Mouse (Mus musculus) urinary bladder, postnatal 25 days (tissue): ENCODE data around the gene Upp2.

ENCODE experiments used
- DNase-seq: peaks from one replicate; pipeline ENCODE4 v3.0.0; 2022; ENCODE audit warnings: low spot score

Gene Upp2

GRCm38 (mm10) chr2:58615766-58616165, 48.7 kb downstream of the Upp2 start:
- no peak for DNase-seq

- no peak for DNase-seq
Observed at GRCm38 (mm10) chr2:58625186-58625585, 58.1 kb downstream of the Upp2 start.

DNA sequence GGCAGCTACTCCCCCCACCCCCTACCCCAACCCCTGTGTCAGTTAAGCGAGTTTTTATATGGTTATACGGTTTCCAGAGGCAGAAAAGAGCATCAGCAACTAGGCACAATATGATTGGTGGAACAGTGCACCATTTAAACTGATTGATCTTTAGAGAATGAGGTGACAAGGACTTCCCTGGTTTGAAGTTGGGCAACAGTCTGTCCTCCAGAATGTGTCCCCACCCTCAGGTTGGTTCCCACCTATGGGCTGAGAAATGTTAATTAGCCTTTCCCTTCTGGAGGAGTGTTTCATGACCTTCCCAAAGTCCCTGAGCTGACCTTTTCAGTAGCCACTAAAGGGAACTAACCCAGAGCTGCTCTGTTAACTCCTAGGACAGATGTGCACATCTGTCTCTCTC, 58.6 kb downstream of the Upp2 start:
- no peak for DNase-seq

DNA sequence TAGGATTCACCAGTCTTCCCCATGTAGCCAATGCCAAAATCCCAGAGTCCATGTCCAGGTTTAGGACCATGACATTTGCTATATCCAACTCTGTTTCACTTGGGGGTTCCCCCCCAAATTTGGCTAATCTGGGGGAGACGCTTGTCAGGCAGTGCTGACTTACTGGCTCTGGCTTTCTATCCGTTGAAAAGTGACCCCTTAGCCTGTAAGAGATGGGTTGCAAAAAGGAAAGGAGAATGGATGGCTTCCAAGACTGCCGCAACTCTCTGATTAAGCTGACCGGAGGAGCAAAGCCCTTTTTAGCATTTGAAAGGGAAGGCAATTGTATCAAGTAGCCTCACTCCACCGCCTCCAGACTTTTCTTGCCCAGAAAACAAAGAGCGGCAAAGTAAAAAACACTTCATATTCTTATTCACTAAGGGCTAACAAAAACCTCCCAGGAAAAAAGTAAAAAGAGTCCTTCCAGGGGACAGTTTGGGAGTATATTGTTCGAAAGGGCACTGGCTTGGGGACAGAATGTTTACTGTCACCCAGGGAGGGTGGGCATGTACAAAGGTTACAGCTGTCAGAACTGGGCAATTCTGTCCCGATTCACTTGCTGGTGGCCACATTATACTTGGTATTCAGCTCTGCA, 59.2 kb downstream of the Upp2 start:
- DNase-seq: no peak

GRCm38 (mm10) chr2:58627981-58628380, 60.9 kb downstream of the Upp2 start:
- no peak for DNase-seq

DNA sequence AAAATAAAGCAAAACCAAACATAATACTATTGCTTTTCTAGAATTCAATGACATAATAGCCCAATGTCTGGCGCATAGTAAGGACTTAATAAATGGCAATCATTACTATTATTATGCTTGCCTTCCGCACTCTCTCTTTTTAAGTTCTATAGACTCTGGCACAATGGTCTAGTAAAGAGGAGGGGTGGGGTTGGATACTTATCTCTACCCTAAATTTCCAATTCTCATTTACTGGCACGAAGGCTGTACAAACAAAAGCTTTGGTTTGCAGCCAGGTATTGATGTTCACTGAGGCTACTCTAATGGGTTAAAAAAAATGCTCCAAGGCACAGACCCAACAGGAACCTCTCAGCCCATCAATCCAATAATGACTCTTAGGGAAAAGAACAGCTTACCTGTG, 61.9 kb downstream of the Upp2 start:
- no peak for DNase-seq

GRCm38 (mm10) chr2:58629440-58629839, 62.3 kb downstream of the Upp2 start:
- DNase-seq: no peak

- DNase-seq: no peak
Observed at GRCm38 (mm10) chr2:58633791-58634190, 66.7 kb downstream of the Upp2 start.

GRCm38 (mm10) chr2:58641761-58642555, 74.9 kb downstream of the Upp2 start:
- no peak for DNase-seq

DNA sequence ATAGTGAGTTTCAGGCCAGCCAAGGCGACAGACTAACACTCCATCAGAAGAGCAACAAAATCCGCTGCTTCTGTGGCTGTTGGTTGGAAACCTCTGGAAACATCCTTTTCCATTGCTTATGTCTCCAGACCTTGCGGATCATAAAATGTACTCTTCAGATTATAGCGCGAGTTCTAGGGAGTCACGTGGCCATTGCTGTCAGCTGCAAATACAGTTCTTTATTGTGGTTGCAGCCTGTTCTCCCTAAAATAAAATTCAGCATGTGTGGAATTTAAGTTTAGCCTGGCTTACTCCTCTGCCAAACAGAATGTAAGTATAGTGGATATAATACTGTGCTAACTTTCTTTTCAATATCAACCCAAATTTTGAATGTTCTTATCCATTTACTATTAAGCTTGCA, 78.6 kb downstream of the Upp2 start:
- no peak for DNase-seq

- no peak for DNase-seq
Observed at GRCm38 (mm10) chr2:58655169-58655568, 88.1 kb downstream of the Upp2 start.

DNA sequence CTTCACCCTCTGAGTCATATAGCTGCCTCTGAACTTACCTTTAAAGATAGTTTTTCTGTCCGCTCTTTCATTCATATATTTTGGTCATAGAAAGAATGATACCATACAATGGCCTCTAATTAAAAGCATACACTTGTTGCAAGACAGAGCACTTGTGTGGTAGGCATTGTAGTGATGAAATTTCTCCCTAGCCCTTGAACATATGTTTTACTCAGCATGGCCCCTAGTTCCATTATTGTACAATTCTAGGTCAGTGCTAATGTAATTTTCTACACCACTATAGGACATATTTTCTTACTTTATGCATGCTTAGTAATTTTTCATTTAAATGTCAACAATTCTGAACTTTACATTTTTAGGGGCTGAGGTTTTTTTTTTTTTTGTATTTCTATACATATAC, 89.9 kb downstream of the Upp2 start:
- DNase-seq: no peak

DNA sequence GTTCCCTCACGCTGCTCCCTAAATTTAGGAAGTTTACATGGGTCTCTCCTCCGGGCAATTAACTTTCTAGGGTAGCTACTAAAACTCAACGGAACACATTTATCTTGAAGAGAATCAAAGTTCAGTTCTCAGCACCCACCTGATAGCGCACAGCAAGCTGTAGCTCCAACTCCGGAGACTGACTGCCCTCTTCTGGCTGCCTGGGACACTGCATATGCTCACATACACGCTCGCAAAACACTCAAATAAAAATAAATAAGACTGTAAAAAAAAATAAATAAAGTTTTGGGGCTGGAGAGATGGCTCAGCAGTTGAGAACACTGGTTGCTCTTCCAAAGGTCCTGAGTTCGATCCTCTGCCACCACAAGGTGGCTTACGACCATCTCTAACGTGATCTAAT, 90.8 kb downstream of the Upp2 start:
- DNase-seq: no peak

DNA sequence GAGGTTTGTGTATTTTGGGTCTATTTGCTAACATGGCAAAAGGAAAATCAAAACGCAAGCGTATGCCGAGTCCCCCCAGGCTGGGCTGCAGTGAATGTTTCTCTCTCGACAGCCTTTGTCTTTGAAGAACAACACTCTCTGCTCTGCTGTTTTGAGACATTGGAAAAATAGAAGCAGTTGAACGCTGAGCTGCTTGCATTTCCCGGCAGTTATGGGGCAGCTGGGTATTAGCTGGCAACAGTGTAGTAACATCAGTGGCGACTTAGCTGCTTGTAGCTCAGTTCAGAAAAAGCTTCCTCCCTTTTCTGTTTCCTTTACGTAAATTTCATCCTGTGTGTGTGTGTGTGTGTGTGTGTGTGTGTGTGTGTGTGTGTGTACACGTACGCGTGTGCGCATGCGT, 93.5 kb downstream of the Upp2 start:
- no peak for DNase-seq

DNA sequence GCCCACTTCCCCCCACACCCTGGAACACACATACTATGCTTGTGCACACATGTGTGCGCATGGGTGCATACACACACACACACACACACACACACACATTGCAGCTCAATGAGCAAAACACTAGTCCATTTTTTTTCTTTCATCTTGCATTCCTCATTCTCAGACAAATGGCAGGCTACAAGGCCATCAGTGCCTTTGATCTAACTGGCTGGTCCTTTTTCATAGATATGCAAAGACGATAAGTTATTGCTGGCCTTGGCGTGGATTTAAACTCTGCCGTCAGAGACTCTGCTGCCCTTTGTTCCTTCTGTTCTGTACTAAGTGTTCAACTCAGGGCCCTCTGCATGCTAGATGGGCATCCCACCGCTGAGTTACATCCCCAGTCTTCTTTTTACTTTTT, 94.0 kb downstream of the Upp2 start:
- DNase-seq: no peak

GRCm38 (mm10) chr2:58662661-58663060, 95.6 kb downstream of the Upp2 start:
- no peak for DNase-seq

GRCm38 (mm10) chr2:58663404-58664120, 96.5 kb downstream of the Upp2 start:
- DNase-seq: no peak

DNA sequence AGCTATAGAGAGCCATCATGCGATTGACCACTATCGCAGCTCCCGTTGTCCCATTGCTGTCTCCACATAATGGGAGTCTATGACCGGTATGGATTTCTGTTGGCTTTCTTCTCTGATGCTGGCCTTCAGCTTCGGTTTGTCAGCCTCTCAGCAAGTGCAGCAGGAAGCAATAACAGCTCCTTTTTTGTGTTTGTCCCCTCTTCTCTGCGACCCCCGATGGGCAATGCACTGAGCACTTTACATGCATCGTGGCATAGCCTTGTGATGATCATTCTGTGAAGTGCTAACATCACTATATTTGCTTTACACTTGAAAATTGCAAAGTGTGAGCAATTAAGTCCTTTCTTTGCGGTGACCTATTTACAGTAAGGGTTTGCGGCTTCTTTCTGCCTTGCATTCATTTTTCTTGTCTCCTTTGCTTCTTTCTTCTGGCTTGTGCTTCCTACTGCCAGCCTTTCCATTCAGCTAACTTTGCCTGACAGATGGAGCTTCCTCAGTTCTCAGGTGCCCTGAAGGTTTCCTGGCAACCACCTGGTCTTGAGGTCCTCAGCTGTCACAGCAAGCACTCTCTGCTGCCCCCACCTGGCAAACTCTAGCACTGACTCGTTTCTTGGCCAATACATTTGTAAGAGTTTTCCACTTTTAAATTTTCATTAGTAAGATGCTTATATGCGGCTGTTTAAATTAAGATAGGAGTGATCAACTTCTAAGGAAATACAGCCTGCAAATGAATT, 98.2 kb downstream of the Upp2 start:
- peak; percentile 77 for DNase-seq

DNA sequence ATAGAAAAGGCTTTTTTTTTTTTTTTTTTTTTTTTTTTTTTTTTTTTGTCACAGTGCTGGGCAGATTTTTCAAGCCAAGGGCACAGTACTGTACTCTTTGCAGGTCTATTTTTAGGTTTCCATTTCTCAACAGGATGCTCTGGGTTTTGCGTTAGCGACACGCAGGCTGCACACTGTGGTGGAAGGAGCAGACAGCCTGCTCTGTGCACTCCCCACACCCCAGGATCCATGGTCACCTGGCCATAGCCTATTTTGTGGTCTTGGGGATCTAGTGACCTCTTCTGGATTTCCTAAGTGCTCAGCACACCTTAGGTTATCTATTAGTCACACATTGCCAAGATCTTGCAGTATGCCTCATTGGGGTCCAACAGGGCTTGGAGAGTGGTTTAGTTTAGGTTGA, 100.2 kb downstream of the Upp2 start:
- DNase-seq: no peak

DNA sequence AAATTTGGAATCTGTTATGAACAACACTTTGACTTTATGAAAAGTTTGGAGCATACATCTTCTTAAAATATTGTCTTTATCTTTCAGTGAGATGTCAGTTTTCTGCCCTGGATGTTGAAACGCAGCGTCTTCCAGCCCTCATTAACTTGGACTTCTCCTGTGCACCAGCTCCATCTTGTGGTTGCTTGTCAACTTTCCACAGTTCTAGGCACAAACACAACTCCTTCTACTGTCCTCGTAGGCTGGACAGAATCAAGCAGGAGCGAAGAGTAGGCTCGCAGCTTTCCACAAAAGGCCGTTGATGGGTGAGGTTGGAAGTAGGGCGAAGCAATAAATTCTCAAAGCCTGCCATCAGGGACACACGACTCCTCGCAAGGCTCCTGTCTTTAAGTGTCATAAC, 100.9 kb downstream of the Upp2 start:
- DNase-seq: peak; percentile 47

DNA sequence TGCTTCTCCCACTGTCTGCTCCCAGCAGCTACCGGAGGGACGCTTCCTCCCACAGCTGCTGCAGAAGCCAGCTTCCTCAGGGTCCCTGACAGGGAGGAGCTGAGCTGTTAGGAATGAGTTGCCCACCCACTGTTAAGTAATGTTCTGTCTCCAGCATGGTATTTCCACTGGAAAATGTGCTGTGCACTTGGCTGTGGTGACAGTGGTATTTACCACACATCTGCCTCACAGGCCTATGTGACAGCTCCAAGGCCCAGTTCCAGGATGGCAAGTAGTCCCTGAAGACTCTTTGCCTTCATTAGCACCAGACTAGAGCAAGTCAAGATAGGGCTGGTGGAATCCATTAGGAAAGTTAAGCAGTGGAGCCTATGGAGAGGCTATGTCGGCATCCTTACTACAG, 102.0 kb downstream of the Upp2 start:
- DNase-seq: no peak

DNA sequence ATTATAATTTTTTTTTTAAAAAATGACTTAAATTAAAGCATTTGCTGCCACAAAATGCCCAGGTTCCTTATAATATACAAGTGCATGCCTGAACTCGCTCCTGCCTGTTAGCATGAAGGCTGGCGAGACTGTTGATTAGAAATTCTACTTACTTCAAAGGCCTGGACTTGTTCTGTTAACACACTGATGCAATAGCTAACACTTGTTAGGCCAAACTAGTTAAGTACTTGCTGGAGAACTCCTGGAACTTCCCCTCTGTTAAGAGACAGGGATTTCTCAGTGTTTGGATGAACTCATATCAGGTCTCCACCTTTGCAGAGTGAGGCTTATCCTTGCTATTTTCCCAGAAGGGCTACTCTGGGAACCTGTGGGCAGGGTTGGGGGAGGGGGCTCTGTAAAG, 105.4 kb downstream of the Upp2 start:
- DNase-seq: no peak

GRCm38 (mm10) chr2:58679968-58680367, 112.9 kb downstream of the Upp2 start:
- DNase-seq: no peak
